Mouse (Mus musculus) small intestine, adult 2 months (tissue): ENCODE results near the gene Hectd1.

ENCODE experiments used
- CTCF ChIP-seq: fragments of 200-500 bp; IDR thresholded peaks from 2 replicates; pipeline ENCODE4 v1.5.1; 2012; ENCODE audit warnings: low read depth, mild to moderate bottlenecking, control low read depth, inconsistent platforms, low read length, moderate library complexity, mixed read lengths; ENCODE audit not compliant: insufficient replicate concordance, insufficient read length; ENCODE audit errors: extremely low read depth
- POLR2A ChIP-seq: fragments of 200-500 bp; IDR thresholded peaks from 2 replicates; pipeline ENCODE4 v1.6.1; 2012; ENCODE audit warnings: low read depth, mild to moderate bottlenecking, control low read depth, inconsistent platforms, low read length, moderate library complexity

DNA sequence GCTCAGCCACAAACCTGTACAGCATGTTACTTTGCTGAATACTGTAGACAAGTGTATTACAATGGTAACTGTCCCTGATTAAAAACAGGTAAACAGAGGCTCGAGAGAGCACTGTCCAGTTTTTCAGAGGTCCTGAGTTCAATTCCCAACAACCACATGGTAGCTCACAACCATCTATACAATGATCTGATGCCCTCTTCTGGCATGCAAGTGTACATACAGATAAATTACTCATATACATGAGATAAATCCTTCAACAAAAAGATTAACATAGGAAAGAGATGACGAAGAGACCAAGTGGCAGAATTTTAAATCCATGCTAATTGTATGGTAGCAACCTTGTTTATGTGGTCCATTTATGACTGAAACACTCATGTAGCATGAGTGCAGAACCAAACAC, 82.0 kb downstream of the Hectd1 start:
- TF ChIP-seq CTCF (no peak), POLR2A (no peak)
